Mouse (Mus musculus) CH12.LX (cell line): Measurements from ENCODE around the gene Zik1. TPM values are rescaled to one million over a fixed set of nuclear protein-coding genes. Genes with fewer than 3 reads are reported as not detected.

Experiments used
- DNase-seq: peaks from one replicate; pipeline ENCODE4 v3.0.0-alpha.2; 2013; ENCODE audit errors: extremely low read depth
- H3K27ac ChIP-seq: 2 replicates; pipeline ENCODE4 v1.5.1; 2012; ENCODE audit warnings: low read depth, mild to moderate bottlenecking, control low read depth, moderate library complexity; ENCODE audit not compliant: insufficient read depth
- H3K27me3 ChIP-seq: replicated peaks from 2 replicates; pipeline ENCODE3; 2012; ENCODE audit warnings: inconsistent platforms
- H3K36me3 ChIP-seq, 2 experiments: replicated peaks in 1 of 2; 2 replicates each; pipeline versions ENCODE3 to v1.6.1; 2012; ENCODE audit warnings: inconsistent platforms in 1 of 2, low read length in 1 of 2, mild to moderate bottlenecking in 1 of 2, mixed read lengths in 1 of 2, moderate library complexity in 1 of 2; ENCODE audit not compliant: control insufficient read depth in 1 of 2, insufficient read depth in 1 of 2
- H3K4me1 ChIP-seq, 2 experiments: 2 replicates each; pipeline ENCODE4 v1.6.1; 2012; ENCODE audit warnings: inconsistent platforms in 1 of 2, moderate library complexity in 1 of 2; ENCODE audit not compliant: insufficient read depth in 2 of 2, control insufficient read depth in 1 of 2
- H3K4me2 ChIP-seq: 2 replicates; pipeline ENCODE4 v1.6.1; 2012; ENCODE audit warnings: low read depth, mild to moderate bottlenecking, control low read depth; ENCODE audit not compliant: poor library complexity, insufficient read depth, severe bottlenecking
- H3K4me3 ChIP-seq, 3 experiments: fragments of 150-350 bp in 1 of 3; sonication (generic) in 1 of 3; replicated peaks in 1 of 3; 2 replicates each; pipeline versions ENCODE3 to v1.5.1; 2011 to 2012; ENCODE audit warnings: low read depth in 2 of 3, low read length in 2 of 3, mild to moderate bottlenecking in 2 of 3, moderate library complexity in 2 of 3, control low read depth in 1 of 3, improper control_type of control experiment in 1 of 3, inconsistent platforms in 1 of 3, mixed read lengths in 1 of 3; ENCODE audit not compliant: poor library complexity in 1 of 3
- H3K79me2 ChIP-seq: replicated peaks from 2 replicates; pipeline ENCODE4 v1.6.1; 2012; ENCODE audit warnings: mild to moderate bottlenecking, moderate library complexity; ENCODE audit not compliant: control insufficient read depth, poor library complexity, insufficient read depth, severe bottlenecking; ENCODE audit errors: extremely low read depth
- H3K9ac ChIP-seq: 2 replicates; pipeline ENCODE4 v1.6.1; 2012; ENCODE audit warnings: low read depth, mild to moderate bottlenecking, control low read depth, moderate library complexity; ENCODE audit not compliant: insufficient read depth
- H3K9me3 ChIP-seq: replicated peaks from 2 replicates; pipeline ENCODE3; 2012; ENCODE audit warnings: low read length, inconsistent platforms, mixed read lengths
- BHLHE40 ChIP-seq: IDR thresholded peaks from 2 replicates; pipeline ENCODE4 v1.6.1; 2011; ENCODE audit warnings: mild to moderate bottlenecking, low read depth, low read length, improper control_type of control experiment
- CHD1 ChIP-seq: IDR thresholded peaks from 2 replicates; pipeline ENCODE4 v1.6.1; 2012; ENCODE audit warnings: low read depth, low read length, improper control_type of control experiment, inconsistent platforms
- HCFC1 ChIP-seq: IDR thresholded peaks from 2 replicates; pipeline ENCODE4 v1.6.1; 2012; ENCODE audit warnings: low read depth, mild to moderate bottlenecking, inconsistent platforms, low read length, improper control_type of control experiment
- MAFK ChIP-seq: IDR thresholded peaks from 2 replicates; pipeline ENCODE4 v1.6.1; 2011; ENCODE audit warnings: low read length, improper control_type of control experiment; ENCODE audit not compliant: insufficient replicate concordance
- MAZ ChIP-seq: IDR thresholded peaks from 2 replicates; pipeline ENCODE4 v1.6.1; 2012; ENCODE audit warnings: low read depth, mild to moderate bottlenecking, inconsistent platforms, low read length, improper control_type of control experiment, moderate library complexity
- MEF2A ChIP-seq: IDR thresholded peaks from 2 replicates; pipeline ENCODE4 v1.6.1; 2014; ENCODE audit warnings: low read depth, mild to moderate bottlenecking, inconsistent platforms, low read length, improper control_type of control experiment, borderline replicate concordance
- NRF1 ChIP-seq: IDR thresholded peaks from 2 replicates; pipeline ENCODE4 v1.6.1; 2014; ENCODE audit warnings: low read depth, mild to moderate bottlenecking, inconsistent platforms, low read length, improper control_type of control experiment, moderate library complexity
- PAX5 ChIP-seq: IDR thresholded peaks from 2 replicates; pipeline ENCODE4 v1.6.1; 2012; ENCODE audit warnings: low read length, inconsistent platforms, mixed read lengths
- POLR2A ChIP-seq: IDR thresholded peaks from 2 replicates; pipeline ENCODE4 v1.6.1; 2011; ENCODE audit warnings: low read depth, mild to moderate bottlenecking, improper control_type of control experiment, low read length
- RAD21 ChIP-seq: IDR thresholded peaks from 2 replicates; pipeline ENCODE4 v1.6.1; 2011; ENCODE audit warnings: low read depth, mild to moderate bottlenecking, low read length, improper control_type of control experiment, moderate library complexity
- SMC3 ChIP-seq: IDR thresholded peaks from 2 replicates; pipeline ENCODE4 v1.6.1; 2011; ENCODE audit warnings: low read depth, low read length, improper control_type of control experiment
- TBP ChIP-seq: conservative IDR thresholded peaks from 2 replicates; pipeline ENCODE4 v1.6.1; 2011; ENCODE audit warnings: low read depth, low read length, improper control_type of control experiment
- USF1 ChIP-seq: IDR thresholded peaks from 2 replicates; pipeline ENCODE4 v1.6.1; 2014; ENCODE audit warnings: low read depth, mild to moderate bottlenecking, inconsistent platforms, low read length, improper control_type of control experiment
- ZC3H11A ChIP-seq: IDR thresholded peaks from 2 replicates; pipeline ENCODE4 v1.6.1; 2012; ENCODE audit warnings: low read depth, mild to moderate bottlenecking, inconsistent platforms, low read length, improper control_type of control experiment
- ZKSCAN1 ChIP-seq: IDR thresholded peaks from 2 replicates; pipeline ENCODE4 v1.6.1; 2012; ENCODE audit warnings: low read depth, inconsistent platforms, low read length, improper control_type of control experiment, borderline replicate concordance
- ZMIZ1 ChIP-seq: IDR thresholded peaks from 2 replicates; pipeline ENCODE4 v1.6.1; 2012; ENCODE audit warnings: low read depth, mild to moderate bottlenecking, inconsistent platforms, low read length, improper control_type of control experiment
- dilution Hi-C: fragments of 300-500 bp; cut with MboI; formaldehyde crosslinking; loops from 2 replicates; pipeline ENCODE4 v1.14.3; 2020; ENCODE audit warnings: low sequenced_read_pairs; ENCODE audit not compliant: extremely low pct_unique_long_range_greater_than_20kb, extremely low pct_ligation_motif_present
- in situ Hi-C: fragments of 300-500 bp; cut with MboI; formaldehyde crosslinking; loops from 3 replicates; pipeline ENCODE4 v1.14.3; 2019; ENCODE audit warnings: low sequenced_read_pairs, low pct_ligation_motif_present, low pct_unique_long_range_greater_than_20kb, mixed read lengths
- polyA plus RNA-seq: library from polyadenylated mRNA; unstranded; fragments of >175 nt; gene quantifications from 2 replicates; pipeline ENCODE4 v1.2.1, GENCODE M21; 2012; ENCODE audit warnings: low read depth; ENCODE audit not compliant: insufficient read length
- total RNA-seq, 2 experiments: library from RNA; depleted of rRNA; stranded (reverse); fragments of 300-350 nt in 1 of 2; fragments of >200 nt in 1 of 2; gene quantifications; 2 replicates each; pipeline ENCODE4 v1.2.3; 2012 to 2014

The Zik1 gene
- total and polyA plus RNA-seq, 3 experiments, result not detected

GRCm38 (mm10) chr7:10480588-10481233, 14.5 kb downstream of the Zik1 start:
- no peak for DNase-seq
- Histone ChIP-seq H3K4me3 (no peak overlapping the region), H3K9ac (no peak overlapping the region)
- dilution Hi-C loops, result no loop called here
- no peak for TF ChIP-seq TBP
- TF ChIP-seq ZC3H11A, result no peak
- TF ChIP-seq HCFC1, result no peak
- TF ChIP-seq, all 38 proteins: peak for 0
- no peak overlapping the region for H3K4me2 ChIP-seq
- H3K36me3 ChIP-seq, result no peaks in the 10 kb centered on the region
- H3K27ac ChIP-seq, result no peak overlapping the region
- H3K4me1 ChIP-seq, result no peaks in the 10 kb centered on the region
- H3K27me3 ChIP-seq, result no peaks in the 10 kb centered on the region
- peaks cover 27% of the 10 kb centered on the region for H3K9me3 ChIP-seq
- H3K79me2 ChIP-seq, result no peaks in the 10 kb centered on the region
- in situ Hi-C loops, result no loop called here

GRCm38 (mm10) chr7:10479813-10480212, 15.4 kb downstream of the Zik1 start:
- in situ Hi-C loops (no loop called here), dilution Hi-C loops (no loop called here)
- Histone ChIP-seq H3K36me3 (no peaks in the 10 kb centered on the region), H3K27ac (no peak overlapping the region), H3K4me1 (no peaks in the 10 kb centered on the region), H3K79me2 (no peaks in the 10 kb centered on the region), H3K27me3 (no peaks in the 10 kb centered on the region), H3K9me3 (peaks cover 27% of the 10 kb centered on the region), H3K9ac (no peak overlapping the region), H3K4me2 (no peak overlapping the region), H3K4me3 (no peak overlapping the region)
- DNase-seq, result no peak
- TF ChIP-seq MAFK, result no peak
- TF ChIP-seq TBP, result no peak
- no peak for TF ChIP-seq BHLHE40
- TF ChIP-seq SMC3, result no peak
- TF ChIP-seq POLR2A, result no peak
- no peak for TF ChIP-seq CHD1
- no peak for TF ChIP-seq NRF1
- TF ChIP-seq ZKSCAN1, result no peak
- no peak for TF ChIP-seq ZMIZ1
- no peak for TF ChIP-seq PAX5
- TF ChIP-seq USF1, result no peak
- no peak for TF ChIP-seq MAZ
- no peak for TF ChIP-seq MEF2A
- TF ChIP-seq RAD21, result no peak
